Mouse (Mus musculus): ENCODE data around the gene Suclg1. TPM values are rescaled to one million over a fixed set of nuclear protein-coding genes. Genes with fewer than 3 reads are reported as not detected.

The Suclg1 gene
- polyA plus RNA-seq, 1 experiment from 2014 or later: 140 TPM

- Histone ChIP-seq H3K4me2 (replicated peaks; ENCODE audit: low read depth, low read length) (no peak overlapping the region), H3K27me3 (replicated peaks; ENCODE audit: insufficient read depth, low read length) (no peaks in the 10 kb centered on the region), H3K4me1 (ENCODE audit: insufficient read depth, low read depth, low read length) (peaks cover 5% of the 10 kb centered on the region; the same call in 1 of the 2 replicates), H3K9ac (replicated peaks; ENCODE audit: low read depth) (no peak overlapping the region), H3K4me3 (ENCODE audit: low read depth, low read length) (no peak overlapping the region), H3K27ac (ENCODE audit: low read length) (no peak overlapping the region), H3K9me3 (ENCODE audit: low read length) (no peaks in the 10 kb centered on the region), H3K36me3 (ENCODE audit: insufficient read depth, low read length) (no peaks in the 10 kb centered on the region)
- ATAC-seq: peak; percentile 79
- peak; percentile 83 for TF ChIP-seq EP300 (IDR thresholded peaks at IDR 0.05)
- TF ChIP-seq CTCF (IDR thresholded peaks at IDR 0.05): no peak
- DNase-seq (ENCODE audit: low spot score): peak; percentile 90
- 42% methylated on average over 2 of the region's 2 CpGs for WGBS
Observed at GRCm38 (mm10) chr6:73246821-73247220, 1.4 kb upstream of the Suclg1 start.

- Histone ChIP-seq H3K36me3 (ENCODE audit: insufficient read depth, low read length) (no peaks in the 10 kb centered on the region), H3K27ac (ENCODE audit: low read length) (no peak overlapping the region), H3K27me3 (replicated peaks; ENCODE audit: insufficient read depth, low read length) (no peaks in the 10 kb centered on the region), H3K4me1 (ENCODE audit: insufficient read depth, low read depth, low read length) (peaks cover 5% of the 10 kb centered on the region; the same call in 1 of the 2 replicates), H3K9me3 (ENCODE audit: low read length) (no peaks in the 10 kb centered on the region), H3K9ac (replicated peaks; ENCODE audit: low read depth) (no peak overlapping the region), H3K4me3 (ENCODE audit: low read depth, low read length) (no peak overlapping the region), H3K4me2 (replicated peaks; ENCODE audit: low read depth, low read length) (peak overlapping the region; percentile 83)
- DNase-seq (ENCODE audit: low spot score) (peak; percentile 48), ATAC-seq (no peak)
- 42% methylated on average over 4 of the region's 4 CpGs for WGBS
- peak; percentile 68 for TF ChIP-seq CTCF (IDR thresholded peaks at IDR 0.05)
- TF ChIP-seq EP300 (IDR thresholded peaks at IDR 0.05): no peak
Observed at GRCm38 (mm10) chr6:73247452-73247851, 730 bp upstream of the Suclg1 start.

- TF ChIP-seq EP300 (IDR thresholded peaks at IDR 0.05): no peak
- TF ChIP-seq CTCF (IDR thresholded peaks at IDR 0.05): no peak
- peak overlapping the region; percentile 87 for H3K27ac ChIP-seq (ENCODE audit: low read length)
- 0 out of 2 replicates have a peak, but pooled peaks have one; percentile 3 for ATAC-seq
- peak; percentile 35 for DNase-seq (ENCODE audit: low spot score)
- peak overlapping the region; percentile 83 for H3K4me2 ChIP-seq (replicated peaks; ENCODE audit: low read depth, low read length)
- no peaks in the 10 kb centered on the region for H3K36me3 ChIP-seq (ENCODE audit: insufficient read depth, low read length)
- H3K4me3 ChIP-seq (ENCODE audit: low read depth, low read length): peak overlapping the region; percentile 94
- no peaks in the 10 kb centered on the region for H3K27me3 ChIP-seq (replicated peaks; ENCODE audit: insufficient read depth, low read length)
- WGBS: 1% methylated on average over 12 of the region's 12 CpGs
- peak overlapping the region; percentile 84 for H3K9ac ChIP-seq (replicated peaks; ENCODE audit: low read depth)
- no peaks in the 10 kb centered on the region for H3K9me3 ChIP-seq (ENCODE audit: low read length)
- peaks cover 5% of the 10 kb centered on the region; the same call in 1 of the 2 replicates for H3K4me1 ChIP-seq (ENCODE audit: insufficient read depth, low read depth, low read length)
Observed at GRCm38 (mm10) chr6:73249049-73249422, 854 bp downstream of the Suclg1 start.

GRCm38 (mm10) chr6:73249851-73250250 lies 1.7 kb downstream of the Suclg1 start:
- Histone ChIP-seq H3K4me1 (ENCODE audit: insufficient read depth, low read depth, low read length) (peaks cover 5% of the 10 kb centered on the region; the same call in 1 of the 2 replicates), H3K9ac (replicated peaks; ENCODE audit: low read depth) (no peak overlapping the region), H3K27me3 (replicated peaks; ENCODE audit: insufficient read depth, low read length) (no peaks in the 10 kb centered on the region), H3K9me3 (ENCODE audit: low read length) (no peaks in the 10 kb centered on the region), H3K4me3 (ENCODE audit: low read depth, low read length) (no peak overlapping the region), H3K4me2 (replicated peaks; ENCODE audit: low read depth, low read length) (no peak overlapping the region), H3K27ac (ENCODE audit: low read length) (no peak overlapping the region), H3K36me3 (ENCODE audit: insufficient read depth, low read length) (no peaks in the 10 kb centered on the region)
- DNase-seq (ENCODE audit: low spot score) (no peak), ATAC-seq (no peak)
- TF ChIP-seq CTCF (IDR thresholded peaks at IDR 0.05): no peak
- TF ChIP-seq EP300 (IDR thresholded peaks at IDR 0.05): no peak
- 60% methylated on average over 4 of the region's 4 CpGs for WGBS

- ATAC-seq: no peak
- no peak overlapping the region for H3K4me2 ChIP-seq (replicated peaks; ENCODE audit: low read depth, low read length)
- WGBS: 83% methylated on average over 11 of the region's 11 CpGs
- no peak overlapping the region for H3K4me3 ChIP-seq (ENCODE audit: low read depth, low read length)
- H3K9ac ChIP-seq (replicated peaks; ENCODE audit: low read depth): no peak overlapping the region
- H3K36me3 ChIP-seq (ENCODE audit: insufficient read depth, low read length): peaks cover under 1% of the 10 kb centered on the region; the same call in 1 of the 2 replicates
- H3K27me3 ChIP-seq (replicated peaks; ENCODE audit: insufficient read depth, low read length): no peaks in the 10 kb centered on the region
- no peak for DNase-seq (ENCODE audit: low spot score)
- H3K9me3 ChIP-seq (ENCODE audit: low read length): no peaks in the 10 kb centered on the region
- peaks cover 5% of the 10 kb centered on the region; the same call in 1 of the 2 replicates for H3K4me1 ChIP-seq (ENCODE audit: insufficient read depth, low read depth, low read length)
- TF ChIP-seq CTCF (IDR thresholded peaks at IDR 0.05) (no peak), EP300 (IDR thresholded peaks at IDR 0.05) (no peak)
- H3K27ac ChIP-seq (ENCODE audit: low read length): no peak overlapping the region
Observed at GRCm38 (mm10) chr6:73251336-73251735, 3.2 kb downstream of the Suclg1 start.

- H3K36me3 ChIP-seq (ENCODE audit: insufficient read depth, low read length): peaks cover 8% of the 10 kb centered on the region; the same call in 1 of the 2 replicates
- H3K4me3 ChIP-seq (ENCODE audit: low read depth, low read length): no peak overlapping the region
- no peak overlapping the region for H3K27ac ChIP-seq (ENCODE audit: low read length)
- ATAC-seq: no peak
- H3K4me1 ChIP-seq (ENCODE audit: insufficient read depth, low read depth, low read length): peaks cover 5% of the 10 kb centered on the region; the same call in 1 of the 2 replicates
- H3K27me3 ChIP-seq (replicated peaks; ENCODE audit: insufficient read depth, low read length): no peaks in the 10 kb centered on the region
- H3K9ac ChIP-seq (replicated peaks; ENCODE audit: low read depth): no peak overlapping the region
- no peak for TF ChIP-seq CTCF (IDR thresholded peaks at IDR 0.05)
- no peak for TF ChIP-seq EP300 (IDR thresholded peaks at IDR 0.05)
- DNase-seq (ENCODE audit: low spot score): no peak
- H3K9me3 ChIP-seq (ENCODE audit: low read length): no peaks in the 10 kb centered on the region
- H3K4me2 ChIP-seq (replicated peaks; ENCODE audit: low read depth, low read length): no peak overlapping the region
Observed at GRCm38 (mm10) chr6:73252396-73252795, 4.2 kb downstream of the Suclg1 start.

GRCm38 (mm10) chr6:73253006-73253405 lies 4.8 kb downstream of the Suclg1 start:
- Histone ChIP-seq H3K4me2 (replicated peaks; ENCODE audit: low read depth, low read length) (no peak overlapping the region), H3K4me1 (ENCODE audit: insufficient read depth, low read depth, low read length) (peaks cover 5% of the 10 kb centered on the region; the same call in 1 of the 2 replicates), H3K27ac (ENCODE audit: low read length) (no peak overlapping the region), H3K9me3 (ENCODE audit: low read length) (no peaks in the 10 kb centered on the region), H3K36me3 (ENCODE audit: insufficient read depth, low read length) (peaks cover 8% of the 10 kb centered on the region; the same call in 1 of the 2 replicates), H3K27me3 (replicated peaks; ENCODE audit: insufficient read depth, low read length) (no peaks in the 10 kb centered on the region), H3K9ac (replicated peaks; ENCODE audit: low read depth) (no peak overlapping the region), H3K4me3 (ENCODE audit: low read depth, low read length) (no peak overlapping the region)
- no peak for TF ChIP-seq CTCF (IDR thresholded peaks at IDR 0.05)
- no peak for TF ChIP-seq EP300 (IDR thresholded peaks at IDR 0.05)
- no peak for DNase-seq (ENCODE audit: low spot score)
- WGBS: 96% methylated on average over 2 of the region's 2 CpGs
- ATAC-seq: no peak
